Mouse (Mus musculus): ENCODE results near the gene Grin2a. TPM values are rescaled to one million over a fixed set of nuclear protein-coding genes. Genes with fewer than 3 reads are reported as not detected.

Gene Grin2a
- polyA plus RNA-seq, 2 experiments, result not detected

DNA sequence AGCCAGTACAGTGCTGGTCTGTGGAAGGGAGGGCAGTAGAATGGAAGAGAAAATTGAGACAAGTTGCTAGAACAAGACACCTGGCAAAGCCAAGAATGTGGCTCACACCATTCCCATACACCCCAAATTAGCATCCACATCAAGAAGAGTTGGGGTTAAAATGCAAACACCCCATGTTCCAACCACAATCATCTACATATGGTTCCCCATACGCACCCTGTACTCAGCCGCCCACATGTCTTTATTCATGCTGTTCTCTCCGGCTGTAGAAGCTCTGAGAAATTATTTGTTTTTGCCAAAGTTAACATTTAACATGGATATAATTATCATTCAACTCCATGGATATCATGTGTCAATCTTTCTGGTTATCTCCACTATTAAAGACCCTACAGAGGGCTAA, 22.7 kb downstream of the Grin2a start:
- Histone ChIP-seq H3K27me3 (ENCODE audit: control insufficient read depth, insufficient read depth, low read length) (no peaks in the 10 kb centered on the region), H3K4me1 (replicated peaks; ENCODE audit: control insufficient read depth in 2 of 2, insufficient read depth in 2 of 2, low read length in 1 of 2) (no peaks in the 10 kb centered on the region), H3K9me3 (ENCODE audit: control insufficient read depth, low read length) (no peaks in the 10 kb centered on the region), H3K36me3 (replicated peaks; ENCODE audit: control insufficient read depth, insufficient read depth, low read depth) (no peaks in the 10 kb centered on the region), H3K4me3 (ENCODE audit: insufficient read depth in 1 of 2, low read depth in 2 of 2, low read length in 2 of 2) (no peak overlapping the region), H3K9ac (replicated peaks) (no peak overlapping the region), H3K27ac (no peak overlapping the region), H3K4me2 (ENCODE audit: low read depth) (no peak overlapping the region)
- no peak for ATAC-seq (ENCODE audit: insufficient read depth)
- TF ChIP-seq CTCF (IDR thresholded peaks at IDR 0.05; ENCODE audit: low read depth) (no peak), EP300 (IDR thresholded peaks at IDR 0.05; ENCODE audit: low read depth) (no peak)
- DNase-seq (ENCODE audit: low read depth in 3 of 3, low spot score in 3 of 3), result no peak
- 76% methylated on average over 3 of the region's 3 CpGs for WGBS (ENCODE audit: insufficient replicate concordance)

DNA sequence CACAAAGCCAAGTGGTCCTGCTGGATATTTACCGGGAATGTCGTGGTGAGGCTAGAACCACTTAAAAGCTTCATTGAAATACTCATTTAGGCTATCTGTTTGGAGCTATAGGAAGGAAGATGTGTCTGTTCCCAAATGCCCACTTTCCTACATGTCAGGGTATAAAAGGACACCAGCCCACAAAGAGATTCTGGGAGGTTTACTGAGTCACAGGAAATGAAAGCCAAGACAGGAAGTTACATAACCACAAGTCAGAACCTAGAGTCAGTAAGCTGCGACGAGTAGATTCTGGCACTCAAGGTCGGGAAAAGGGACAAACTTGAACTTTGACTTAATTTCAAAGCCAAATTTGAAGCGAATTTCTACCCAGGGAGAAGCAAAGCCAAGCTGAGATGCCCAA, 30.9 kb downstream of the Grin2a start:
- DNase-seq (ENCODE audit: low read depth in 3 of 3, low spot score in 3 of 3), result no peak
- H3K9ac ChIP-seq (replicated peaks), result no peak overlapping the region
- TF ChIP-seq CTCF (IDR thresholded peaks at IDR 0.05; ENCODE audit: low read depth) (no peak), EP300 (IDR thresholded peaks at IDR 0.05; ENCODE audit: low read depth) (no peak)
- WGBS (ENCODE audit: insufficient replicate concordance), result 17% methylated on average over 6 of the region's 6 CpGs
- no peak overlapping the region for H3K27ac ChIP-seq
- no peaks in the 10 kb centered on the region for H3K27me3 ChIP-seq (ENCODE audit: control insufficient read depth, insufficient read depth, low read length)
- H3K9me3 ChIP-seq (ENCODE audit: control insufficient read depth, low read length), result no peaks in the 10 kb centered on the region
- no peak overlapping the region for H3K4me3 ChIP-seq (ENCODE audit: insufficient read depth in 1 of 2, low read depth in 2 of 2, low read length in 2 of 2)
- no peaks in the 10 kb centered on the region for H3K36me3 ChIP-seq (replicated peaks; ENCODE audit: control insufficient read depth, insufficient read depth, low read depth)
- H3K4me2 ChIP-seq (ENCODE audit: low read depth), result no peak overlapping the region
- H3K4me1 ChIP-seq (replicated peaks; ENCODE audit: control insufficient read depth in 2 of 2, insufficient read depth in 2 of 2, low read length in 1 of 2), result no peaks in the 10 kb centered on the region
- no peak for ATAC-seq (ENCODE audit: insufficient read depth)

DNA sequence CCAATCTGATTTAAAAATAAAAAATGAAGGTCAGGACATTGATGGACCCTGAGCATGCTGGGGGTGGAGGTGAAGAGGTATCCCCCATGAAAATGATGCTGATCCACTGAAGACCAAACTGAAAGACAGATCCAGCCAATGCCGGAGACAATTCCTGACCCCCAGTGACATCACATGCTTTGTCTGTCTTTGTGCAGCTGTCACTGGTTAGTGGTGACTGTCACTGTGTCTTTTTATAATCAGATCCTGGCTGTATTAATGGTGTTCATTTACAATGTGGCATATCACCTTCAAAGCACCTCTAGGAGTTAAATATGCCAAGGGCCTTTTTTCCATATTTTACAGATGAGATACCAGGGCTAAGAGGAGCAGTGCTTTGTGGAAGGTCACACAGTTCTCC, 32.9 kb downstream of the Grin2a start:
- Histone ChIP-seq H3K9ac (replicated peaks) (no peak overlapping the region), H3K4me1 (replicated peaks; ENCODE audit: control insufficient read depth in 2 of 2, insufficient read depth in 2 of 2, low read length in 1 of 2) (no peaks in the 10 kb centered on the region), H3K9me3 (ENCODE audit: control insufficient read depth, low read length) (no peaks in the 10 kb centered on the region), H3K27ac (no peak overlapping the region), H3K4me3 (ENCODE audit: insufficient read depth in 1 of 2, low read depth in 2 of 2, low read length in 2 of 2) (no peak overlapping the region), H3K36me3 (replicated peaks; ENCODE audit: control insufficient read depth, insufficient read depth, low read depth) (no peaks in the 10 kb centered on the region), H3K4me2 (ENCODE audit: low read depth) (no peak overlapping the region), H3K27me3 (ENCODE audit: control insufficient read depth, insufficient read depth, low read length) (no peaks in the 10 kb centered on the region)
- ATAC-seq (ENCODE audit: insufficient read depth) (no peak), DNase-seq (ENCODE audit: low read depth in 3 of 3, low spot score in 3 of 3) (no peak)
- WGBS (ENCODE audit: insufficient replicate concordance), result 80% methylated on average over 1 of the region's 1 CpGs
- TF ChIP-seq CTCF (IDR thresholded peaks at IDR 0.05; ENCODE audit: low read depth), result no peak
- no peak for TF ChIP-seq EP300 (IDR thresholded peaks at IDR 0.05; ENCODE audit: low read depth)

DNA sequence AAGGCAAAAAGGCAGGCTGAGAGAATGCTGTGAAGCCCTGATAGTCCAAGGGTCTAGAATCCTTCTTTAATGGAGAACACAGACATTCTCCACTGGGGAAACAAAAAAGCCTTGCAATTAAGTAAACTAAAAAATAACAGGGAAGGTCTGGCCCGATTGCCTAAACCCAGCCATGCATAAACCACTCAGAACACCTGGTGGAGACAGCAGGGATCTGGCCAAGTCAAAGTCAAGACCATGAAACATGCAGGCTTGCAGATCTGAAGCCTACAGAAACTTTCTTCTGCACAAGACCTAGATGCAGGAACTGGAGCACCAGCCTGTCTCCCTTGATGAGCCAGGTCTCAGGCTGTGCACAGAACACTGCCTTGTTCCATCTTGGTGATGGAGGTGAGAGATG, 36.0 kb downstream of the Grin2a start:
- no peaks in the 10 kb centered on the region for H3K36me3 ChIP-seq (replicated peaks; ENCODE audit: control insufficient read depth, insufficient read depth, low read depth)
- WGBS (ENCODE audit: insufficient replicate concordance), result 35% methylated on average over 1 of the region's 1 CpGs
- H3K27ac ChIP-seq, result no peak overlapping the region
- no peak overlapping the region for H3K4me2 ChIP-seq (ENCODE audit: low read depth)
- no peaks in the 10 kb centered on the region for H3K4me1 ChIP-seq (replicated peaks; ENCODE audit: control insufficient read depth in 2 of 2, insufficient read depth in 2 of 2, low read length in 1 of 2)
- H3K27me3 ChIP-seq (ENCODE audit: control insufficient read depth, insufficient read depth, low read length), result no peaks in the 10 kb centered on the region
- DNase-seq (ENCODE audit: low read depth in 3 of 3, low spot score in 3 of 3) (no peak), ATAC-seq (ENCODE audit: insufficient read depth) (no peak)
- TF ChIP-seq EP300 (IDR thresholded peaks at IDR 0.05; ENCODE audit: low read depth) (no peak), CTCF (IDR thresholded peaks at IDR 0.05; ENCODE audit: low read depth) (no peak)
- no peak overlapping the region for H3K9ac ChIP-seq (replicated peaks)
- H3K4me3 ChIP-seq (ENCODE audit: insufficient read depth in 1 of 2, low read depth in 2 of 2, low read length in 2 of 2), result no peak overlapping the region
- no peaks in the 10 kb centered on the region for H3K9me3 ChIP-seq (ENCODE audit: control insufficient read depth, low read length)

DNA sequence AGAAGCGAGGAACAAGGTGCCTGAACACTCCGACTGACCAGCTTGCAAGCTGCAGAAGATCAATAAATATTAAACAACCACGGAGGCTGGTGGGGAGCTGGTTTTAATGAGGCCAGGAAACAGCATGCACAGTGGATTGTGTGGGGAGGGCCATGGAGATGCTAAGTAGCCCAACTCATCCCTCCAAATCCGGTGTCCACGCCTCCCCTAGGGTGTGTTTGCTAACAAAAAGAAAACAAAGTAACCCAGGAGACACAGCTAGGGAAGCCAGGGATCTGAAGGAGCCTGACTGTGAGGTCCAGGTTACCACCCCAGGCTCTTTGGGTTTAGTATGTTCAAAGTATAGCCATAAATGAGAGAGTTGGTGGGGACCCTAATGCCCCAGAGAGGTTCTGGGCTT, 41.1 kb downstream of the Grin2a start:
- TF ChIP-seq CTCF (IDR thresholded peaks at IDR 0.05; ENCODE audit: low read depth), result no peak
- no peak for ATAC-seq (ENCODE audit: insufficient read depth)

More for the DNA sequence above, 41.1 kb downstream of the Grin2a start:
- H3K4me2 ChIP-seq (ENCODE audit: low read depth), result no peak overlapping the region
- H3K9me3 ChIP-seq (ENCODE audit: control insufficient read depth, low read length), result no peaks in the 10 kb centered on the region
- no peak overlapping the region for H3K4me3 ChIP-seq (ENCODE audit: insufficient read depth in 1 of 2, low read depth in 2 of 2, low read length in 2 of 2)
- DNase-seq (ENCODE audit: low read depth in 3 of 3, low spot score in 3 of 3), result no peak
- H3K4me1 ChIP-seq (replicated peaks; ENCODE audit: control insufficient read depth in 2 of 2, insufficient read depth in 2 of 2, low read length in 1 of 2), result no peaks in the 10 kb centered on the region
- H3K27me3 ChIP-seq (ENCODE audit: control insufficient read depth, insufficient read depth, low read length), result no peaks in the 10 kb centered on the region
- H3K9ac ChIP-seq (replicated peaks), result no peak overlapping the region
- H3K27ac ChIP-seq, result no peak overlapping the region
- H3K36me3 ChIP-seq (replicated peaks; ENCODE audit: control insufficient read depth, insufficient read depth, low read depth), result no peaks in the 10 kb centered on the region
- 23% methylated on average over 5 of the region's 5 CpGs for WGBS (ENCODE audit: insufficient replicate concordance)

All from liver, embryonic 14.5 days (tissue).